Mouse (Mus musculus) urinary bladder, postnatal 10 days (tissue): ENCODE results near the gene 5830473C10Rik.

Experiments used
- DNase-seq: peaks from one replicate; pipeline ENCODE4 v3.0.0; 2022; ENCODE audit warnings: low spot score

5830473C10Rik gene

GRCm38 (mm10) chr5:90560743-90561142, at the start of gene 5830473C10Rik:
TSS of gene 5830473C10Rik (plus strand) at chr5:90561107.
- DNase-seq: no peak

- DNase-seq: no peak
Measured at GRCm38 (mm10) chr5:90512288-90512955, 48.5 kb upstream of the 5830473C10Rik start.

DNA sequence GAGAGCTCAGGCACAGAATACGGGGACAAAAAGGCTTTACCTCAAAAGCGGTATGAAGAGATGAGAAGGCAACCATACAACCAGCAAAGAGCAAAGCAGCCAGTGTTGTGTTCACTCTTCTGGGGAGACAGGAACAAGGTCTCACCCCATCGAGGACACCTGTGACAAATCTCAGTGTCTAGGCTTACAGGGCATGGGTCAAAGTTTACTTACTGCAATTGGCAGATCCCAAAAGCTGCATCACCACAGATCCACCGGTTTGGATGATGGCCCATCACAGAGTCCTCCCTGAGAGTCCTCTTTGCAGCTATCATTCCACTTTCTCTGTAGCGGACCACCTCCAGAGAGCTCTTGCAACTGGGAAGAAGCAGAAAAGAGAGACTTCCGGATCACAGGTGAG, 45.3 kb upstream of the 5830473C10Rik start:
- DNase-seq: no peak

DNA sequence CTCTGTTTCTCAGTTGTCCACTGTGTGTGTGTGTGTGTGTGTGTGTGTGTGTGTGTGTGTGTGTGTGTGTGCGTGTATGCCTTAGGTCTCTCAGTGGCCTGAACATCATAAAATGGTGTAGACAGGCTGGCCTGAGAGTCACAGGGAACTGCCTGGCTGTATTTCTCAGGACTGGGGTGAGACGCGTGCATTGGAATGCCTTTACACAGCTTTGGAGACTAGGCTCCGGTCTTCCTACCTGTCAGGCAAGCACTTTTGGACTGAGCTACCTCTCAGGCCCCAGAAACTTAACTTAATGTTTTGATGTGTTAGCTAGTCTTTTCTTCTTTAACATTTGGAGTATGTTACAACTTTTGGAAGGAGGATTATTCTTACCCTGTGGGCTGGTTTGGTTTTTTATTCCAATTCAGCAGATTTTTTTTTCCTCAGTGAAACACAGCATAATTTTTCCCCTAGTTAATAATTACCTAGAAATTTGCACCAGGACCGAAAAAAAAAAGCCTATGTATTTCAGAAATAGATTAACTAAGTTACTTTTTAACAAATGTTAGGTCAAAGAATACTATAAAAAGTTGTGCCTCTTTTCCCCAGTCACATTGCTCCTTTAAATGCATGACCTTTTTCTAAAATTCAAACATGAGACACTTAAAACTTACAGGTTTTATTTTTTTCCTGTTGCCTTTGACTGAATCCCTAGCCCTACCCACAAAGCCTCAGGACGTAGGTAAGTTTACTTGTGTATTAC, 42.4 kb upstream of the 5830473C10Rik start, which contains the start of gene Afm:
Gene Afm (plus strand): TSS at position 577 of the 745 bp plus-strand sequence.
- DNase-seq: no peak

DNA sequence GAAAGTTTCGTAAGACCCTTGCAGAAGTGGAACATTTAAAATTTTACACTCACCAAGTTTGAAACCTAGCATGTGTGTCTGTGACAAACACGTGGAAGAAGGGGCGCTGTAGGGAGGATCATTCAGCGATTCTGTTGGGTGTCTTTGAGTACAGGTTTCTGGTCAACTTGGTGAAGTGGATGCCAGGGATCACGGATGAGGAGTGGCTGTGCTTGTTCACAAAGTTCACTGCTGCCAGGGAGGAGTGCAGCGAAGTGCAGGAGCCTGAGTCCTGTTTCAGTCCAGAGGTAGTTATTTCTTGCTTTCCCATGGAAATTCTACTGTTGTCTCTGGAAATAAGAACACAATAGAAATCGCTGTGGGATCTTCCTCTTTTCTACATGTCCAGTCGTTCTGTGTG, 9.7 kb upstream of the 5830473C10Rik start:
- DNase-seq: no peak

- no peak for DNase-seq
Measured at GRCm38 (mm10) chr5:90556052-90556451, 4.9 kb upstream of the 5830473C10Rik start.

- no peak for DNase-seq
Measured at GRCm38 (mm10) chr5:90561721-90562275, 891 bp downstream of the 5830473C10Rik start.

GRCm38 (mm10) chr5:90562880-90563279, 2.0 kb downstream of the 5830473C10Rik start:
- no peak for DNase-seq

GRCm38 (mm10) chr5:90564161-90564560, 3.3 kb downstream of the 5830473C10Rik start:
- no peak for DNase-seq

DNA sequence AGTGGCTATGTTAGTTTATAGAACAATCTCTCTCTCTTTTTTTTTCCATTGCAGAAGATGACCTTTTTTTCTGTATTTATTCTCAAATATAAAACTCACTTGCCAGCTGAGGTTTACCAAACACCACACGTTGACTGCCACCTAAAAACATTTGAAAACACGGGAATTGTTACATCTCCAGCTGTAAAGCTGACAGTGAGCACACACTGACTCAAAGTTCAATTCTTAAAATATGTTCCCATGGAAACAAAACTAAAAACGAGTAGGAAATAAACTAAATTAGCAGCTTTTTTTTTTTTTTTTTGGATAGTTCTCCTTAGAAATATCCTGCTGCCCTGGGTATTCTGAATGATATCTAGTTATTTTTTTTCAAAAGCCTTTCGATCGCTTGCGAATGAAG, 4.3 kb downstream of the 5830473C10Rik start:
- DNase-seq: no peak

DNA sequence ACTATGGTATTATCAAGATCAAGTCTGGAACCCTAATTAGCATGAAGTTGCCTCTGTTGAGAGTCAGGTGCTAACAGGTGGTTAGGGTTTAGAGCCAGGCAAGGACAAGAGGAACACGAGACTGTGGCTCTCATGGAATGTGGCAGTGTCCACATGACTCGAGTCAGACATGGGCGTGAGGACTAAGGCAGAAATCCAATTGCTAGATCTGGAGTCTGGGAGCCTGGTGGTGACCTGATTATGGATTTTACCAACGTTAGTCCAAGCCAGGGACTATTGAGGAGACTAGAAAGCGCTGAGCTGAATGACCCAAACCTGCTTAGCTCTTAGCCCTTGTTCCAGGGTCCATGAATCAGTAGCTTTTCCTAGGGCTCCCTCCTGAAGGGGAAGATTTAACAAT, 6.9 kb downstream of the 5830473C10Rik start:
- DNase-seq: no peak

- DNase-seq: no peak
Measured at GRCm38 (mm10) chr5:90568338-90568737, 7.4 kb downstream of the 5830473C10Rik start.

GRCm38 (mm10) chr5:90571216-90571615, 10.3 kb downstream of the 5830473C10Rik start:
- DNase-seq: no peak

DNA sequence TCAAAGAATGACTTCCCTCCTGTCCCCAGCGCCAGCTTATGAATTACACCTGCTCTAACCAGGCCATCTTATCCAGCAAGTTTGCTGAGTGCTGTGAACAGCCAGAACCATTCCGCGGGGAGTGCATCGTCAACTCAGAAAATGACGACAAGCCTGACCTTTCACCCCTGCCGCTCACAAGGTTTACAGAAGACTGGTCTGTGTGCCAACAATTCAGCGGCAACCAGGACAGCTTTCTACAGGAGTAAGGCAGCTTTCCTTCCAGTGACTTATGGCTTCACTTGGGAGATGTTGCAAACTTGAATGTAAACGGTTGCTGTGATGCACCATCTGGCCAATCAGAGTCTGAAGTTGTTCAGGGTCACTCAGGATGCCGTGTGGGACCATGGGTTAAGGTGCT, 16.8 kb downstream of the 5830473C10Rik start:
- DNase-seq: no peak

GRCm38 (mm10) chr5:90579556-90579955, 18.6 kb downstream of the 5830473C10Rik start:
- no peak for DNase-seq

- no peak for DNase-seq
Measured at GRCm38 (mm10) chr5:90582179-90582578, 21.3 kb downstream of the 5830473C10Rik start.

DNA sequence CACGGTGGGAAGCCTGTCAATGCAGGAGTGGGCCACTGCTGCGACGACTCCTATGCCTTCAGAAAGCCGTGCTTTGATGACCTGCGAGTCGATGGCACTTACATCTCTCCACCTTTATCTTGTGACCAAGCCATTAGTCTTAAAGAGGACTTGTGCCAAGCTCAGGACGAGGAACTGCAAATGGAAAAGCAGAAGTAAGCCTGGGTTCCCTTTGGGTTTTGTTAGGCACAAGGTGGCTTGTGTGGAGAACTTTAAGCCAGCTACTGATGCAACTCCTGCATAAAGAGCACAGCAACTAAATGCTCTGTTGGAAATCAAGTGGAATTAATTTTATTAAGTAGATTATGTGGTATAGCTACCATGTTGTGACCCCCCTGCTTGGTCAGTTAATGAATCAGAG, 23.9 kb downstream of the 5830473C10Rik start:
- DNase-seq: no peak

DNA sequence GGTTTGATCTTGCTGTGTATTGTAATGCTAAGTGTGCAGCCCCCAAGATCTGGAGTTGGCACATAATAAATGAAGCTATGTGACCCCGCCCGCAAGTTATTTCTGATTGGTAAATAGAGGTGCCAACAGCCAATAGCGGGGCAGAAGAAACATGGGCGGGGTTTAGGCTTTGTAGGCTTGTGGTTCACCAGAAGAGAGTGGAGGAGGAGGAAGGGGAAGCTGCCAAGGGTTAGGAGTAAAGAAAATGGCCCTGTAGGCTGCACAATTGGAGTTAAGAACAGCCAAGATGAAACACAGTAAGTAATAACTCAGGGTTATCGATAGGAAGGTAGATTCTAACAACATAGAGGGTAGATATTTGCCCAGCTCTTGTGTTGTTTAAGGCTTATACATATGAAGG, 25.6 kb downstream of the 5830473C10Rik start:
- no peak for DNase-seq

- no peak for DNase-seq
Measured at GRCm38 (mm10) chr5:90588104-90588503, 27.2 kb downstream of the 5830473C10Rik start.

GRCm38 (mm10) chr5:90588708-90589595, 28.0 kb downstream of the 5830473C10Rik start:
- DNase-seq: no peak

- DNase-seq: no peak
Measured at GRCm38 (mm10) chr5:90590676-90591075, 29.8 kb downstream of the 5830473C10Rik start.

DNA sequence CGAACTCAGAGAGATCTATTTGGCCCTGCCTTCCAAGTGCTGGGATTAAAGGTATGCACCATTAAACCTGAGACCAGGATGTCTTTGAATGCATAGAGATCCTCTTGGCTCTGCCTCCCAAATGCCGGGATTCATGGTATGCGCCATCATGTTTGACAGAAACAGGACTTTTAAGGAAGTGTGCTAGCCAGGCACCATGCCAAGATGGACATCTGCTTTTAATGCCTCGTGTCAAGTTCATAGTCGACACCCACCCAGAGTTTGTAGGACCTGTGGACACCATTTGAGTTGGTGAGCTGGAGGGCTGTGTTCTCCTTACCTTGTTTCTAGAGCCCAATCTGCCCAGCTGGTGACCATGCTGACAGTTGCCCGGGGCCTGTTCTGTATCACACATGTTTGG, 31.0 kb downstream of the 5830473C10Rik start:
- no peak for DNase-seq
